Mouse (Mus musculus) common myeloid progenitor, adult 5-6 weeks (primary cell): ENCODE results near the gene Arhgef2. TPM values are rescaled to one million over a fixed set of nuclear protein-coding genes. Genes with fewer than 3 reads are reported as not detected.
A peak's percentile ranks its signal among the peaks of the same experiment; 100 is the strongest.

Experiments used
- ATAC-seq: replicated peaks from 2 replicates; pipeline ENCODE4 v1.8.0; 2016; ENCODE audit warnings: low read depth, mild to moderate bottlenecking, moderate TSS enrichment, inconsistent platforms; ENCODE audit not compliant: poor library complexity, severe bottlenecking
- total RNA-seq: library from RNA; stranded (forward); fragments of 200-1000, 187-1606 nt; gene quantifications from 2 replicates; pipeline ENCODE4 v1.2.3, GENCODE M21; 2017

The Arhgef2 gene
- total RNA-seq, 1 experiment from 2014 or later, result 93.1 TPM

GRCm38 (mm10) chr3:88653516-88654370, 48.0 kb downstream of the Arhgef2 start:
- no peak for ATAC-seq

- no peak for ATAC-seq
These were observed 48.9 kb downstream of the Arhgef2 start for GRCm38 (mm10) chr3:88654621-88655020.

GRCm38 (mm10) chr3:88655619-88656018, 49.9 kb downstream of the Arhgef2 start:
- ATAC-seq, result no peak

GRCm38 (mm10) chr3:88658441-88659127, 52.8 kb downstream of the Arhgef2 start:
- ATAC-seq, result no peak

GRCm38 (mm10) chr3:88659798-88660197, 54.0 kb downstream of the Arhgef2 start:
- ATAC-seq, result no peak

GRCm38 (mm10) chr3:88664095-88664494, 58.3 kb downstream of the Arhgef2 start:
- ATAC-seq, result peak; percentile 83

- peak; percentile 97 for ATAC-seq
These were observed 71.6 kb downstream of the Arhgef2 start for GRCm38 (mm10) chr3:88677399-88677798.

GRCm38 (mm10) chr3:88683814-88684213, 78.0 kb downstream of the Arhgef2 start:
- ATAC-seq, result no peak

- ATAC-seq, result no peak
These were observed 78.6 kb downstream of the Arhgef2 start for GRCm38 (mm10) chr3:88684236-88684979.

GRCm38 (mm10) chr3:88684980-88685941, 79.5 kb downstream of the Arhgef2 start, which contains the start of gene Khdc4:
Gene Khdc4, plus strand, starts transcription at chr3:88685803.
- ATAC-seq, result peak; percentile 99

- ATAC-seq, result no peak
These were observed 80.2 kb downstream of the Arhgef2 start for GRCm38 (mm10) chr3:88685958-88686451.

- no peak for ATAC-seq
These were observed 81.2 kb downstream of the Arhgef2 start for GRCm38 (mm10) chr3:88686734-88687611.

- no peak for ATAC-seq
These were observed 83.3 kb downstream of the Arhgef2 start for GRCm38 (mm10) chr3:88689079-88689478.

- no peak for ATAC-seq
These were observed 89.8 kb downstream of the Arhgef2 start for GRCm38 (mm10) chr3:88695545-88695944.
